Mouse (Mus musculus) myocyte (in vitro differentiated cells): Measurements from ENCODE around the gene Tes3-ps. TPM values are rescaled to one million over a fixed set of nuclear protein-coding genes. Genes with fewer than 3 reads are reported as not detected.

ENCODE experiments used
- H3K27me3 ChIP-seq: one replicate; pipeline ENCODE4 v1.6.1; 2011; ENCODE audit not compliant: control insufficient read depth, insufficient read depth, insufficient read length
- H3K36me3 ChIP-seq: one replicate; pipeline ENCODE4 v1.6.1; 2011; ENCODE audit not compliant: control insufficient read depth, insufficient read depth
- H3K4me2 ChIP-seq: one replicate; pipeline ENCODE4 v1.6.1; 2011; ENCODE audit warnings: low read depth, control low read depth
- H3K4me3 ChIP-seq: one replicate; pipeline ENCODE4 v1.5.1; 2011; ENCODE audit warnings: mild to moderate bottlenecking, control low read depth, moderate library complexity
- H3K79me2 ChIP-seq: one replicate; pipeline ENCODE4 v1.6.1; 2011; ENCODE audit not compliant: control insufficient read depth, insufficient read depth
- H3ac ChIP-seq: one replicate; pipeline ENCODE4 v1.6.1; 2011; ENCODE audit not compliant: control insufficient read depth, insufficient read length
- CEBPB ChIP-seq: IDR thresholded peaks from 2 replicates; pipeline ENCODE4 v1.6.1; 2011; ENCODE audit warnings: mild to moderate bottlenecking, moderate library complexity; ENCODE audit not compliant: poor library complexity, insufficient read depth, severe bottlenecking
- E2F4 ChIP-seq: IDR thresholded peaks from one replicate; pipeline ENCODE4 v1.6.1; 2011; ENCODE audit warnings: mild to moderate bottlenecking, control low read depth, moderate library complexity; ENCODE audit not compliant: insufficient read depth
- MAX ChIP-seq: IDR thresholded peaks from one replicate; pipeline ENCODE4 v1.6.1; 2011; ENCODE audit warnings: low read depth, mild to moderate bottlenecking, control low read depth
- MYOD1 ChIP-seq, 3 experiments: IDR thresholded peaks; one replicate each; pipeline ENCODE4 v1.6.1; 2011; ENCODE audit warnings: control low read depth in 2 of 3, low read depth in 2 of 3, mild to moderate bottlenecking in 2 of 3, moderate library complexity in 1 of 3; ENCODE audit not compliant: insufficient read length in 2 of 3, control insufficient read depth in 1 of 3
- MYOG ChIP-seq, 3 experiments: IDR thresholded peaks; one replicate each; pipeline ENCODE4 v1.6.1; 2011; ENCODE audit warnings: control low read depth in 2 of 3, low read depth in 2 of 3, mild to moderate bottlenecking in 2 of 3; ENCODE audit not compliant: insufficient read length in 2 of 3, control insufficient read depth in 1 of 3, insufficient read depth in 1 of 3
- POLR2A ChIP-seq: IDR thresholded peaks from one replicate; pipeline ENCODE4 v1.6.1; 2011; ENCODE audit warnings: low read depth, mild to moderate bottlenecking, control low read depth, moderate library complexity; ENCODE audit not compliant: insufficient read length
- POLR2AphosphoS2 ChIP-seq: IDR thresholded peaks from one replicate; pipeline ENCODE4 v1.6.1; 2011; ENCODE audit warnings: low read depth, control low read depth; ENCODE audit not compliant: insufficient read length
- REST ChIP-seq: IDR thresholded peaks from one replicate; pipeline ENCODE4 v1.6.1; 2011; ENCODE audit warnings: mild to moderate bottlenecking, control low read depth, moderate library complexity; ENCODE audit not compliant: insufficient read depth, insufficient read length
- SRF ChIP-seq: IDR thresholded peaks from one replicate; pipeline ENCODE4 v1.6.1; 2011; ENCODE audit warnings: low read depth; ENCODE audit not compliant: control insufficient read depth, insufficient read length
- TCF12 ChIP-seq: IDR thresholded peaks from one replicate; pipeline ENCODE4 v1.6.1; 2011; ENCODE audit warnings: mild to moderate bottlenecking, control low read depth; ENCODE audit not compliant: poor library complexity, insufficient read depth, severe bottlenecking
- TCF3 ChIP-seq: IDR thresholded peaks from one replicate; pipeline ENCODE4 v1.6.1; 2011; ENCODE audit warnings: low read depth, control low read depth; ENCODE audit not compliant: insufficient read length
- USF1 ChIP-seq: IDR thresholded peaks from one replicate; pipeline ENCODE4 v1.6.1; 2011; ENCODE audit warnings: low read depth, mild to moderate bottlenecking, control low read depth, moderate library complexity
- polyA plus RNA-seq: library from polyadenylated mRNA; unstranded; fragments of >200 nt; fragmentation: generic; extraction: Trizol; gene quantifications from one replicate; pipeline ENCODE4 v1.2.1, GENCODE M21; 2012; ENCODE audit warnings: missing spikeins

The Tes3-ps gene
- 0.61 TPM for polyA plus RNA-seq

GRCm38 (mm10) chr13:49492376-49493368 lies at the start of gene Tes3-ps:
TSS of gene Tes3-ps (plus strand) at chr13:49493318.
- Histone ChIP-seq H3K36me3 (no peaks in the 10 kb centered on the region), H3ac (no peak within 1 kb of the TSS), H3K27me3 (no peaks in the 10 kb centered on the region), H3K4me3 (no peak within 1 kb of the TSS), H3K79me2 (no peaks in the 10 kb centered on the region), H3K4me2 (peak within 1 kb of the TSS; percentile 67)
- TF ChIP-seq POLR2AphosphoS2, result no peak
- no peak for TF ChIP-seq POLR2A
- no peak for TF ChIP-seq MAX
- TF ChIP-seq REST, result no peak
- TF ChIP-seq USF1, result no peak
- peak in 2 of 3 experiments; percentile 59 to 61 for TF ChIP-seq MYOG (IDR thresholded peaks at IDR 0.05; ENCODE audit: control insufficient read depth in 1 of 3, insufficient read depth in 1 of 3, insufficient read length in 2 of 3, low read depth in 2 of 3)
- TF ChIP-seq CEBPB, result 0 out of 2 replicates have a peak, but pooled peaks have one; percentile 2
- TF ChIP-seq TCF3, result peak; percentile 9
- no peak for TF ChIP-seq SRF
- peak; percentile 82 to 92 (median 85) for TF ChIP-seq MYOD1 (IDR thresholded peaks at IDR 0.05; ENCODE audit: control insufficient read depth in 1 of 3, insufficient read length in 2 of 3, low read depth in 2 of 3)
- peak; percentile 47 for TF ChIP-seq TCF12

DNA sequence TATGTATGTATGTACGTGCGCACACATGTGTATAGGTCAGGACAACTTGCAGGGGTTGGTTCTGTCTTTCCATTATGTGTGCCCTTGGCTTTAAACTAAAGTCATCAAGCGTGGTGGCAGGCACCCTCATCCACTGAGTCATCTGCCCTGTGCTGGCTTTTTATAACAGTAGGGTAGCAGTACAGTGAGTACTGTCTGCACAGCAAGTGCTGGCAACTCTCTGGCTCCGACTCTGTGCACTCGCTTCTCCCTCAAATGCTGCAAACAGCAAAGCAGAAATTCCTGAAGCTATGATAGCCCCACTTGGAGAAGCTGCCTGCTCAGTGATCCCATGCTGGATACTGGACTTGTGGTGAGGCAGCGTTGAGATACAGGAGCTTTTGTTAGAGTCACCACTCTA lies 48.7 kb upstream of the Tes3-ps start:
- TF ChIP-seq MYOD1 (IDR thresholded peaks at IDR 0.05; ENCODE audit: control insufficient read depth in 1 of 3, insufficient read length in 2 of 3, low read depth in 2 of 3) (no peak), MYOG (IDR thresholded peaks at IDR 0.05; ENCODE audit: control insufficient read depth in 1 of 3, insufficient read depth in 1 of 3, insufficient read length in 2 of 3, low read depth in 2 of 3) (no peak), USF1 (no peak), SRF (no peak), POLR2A (no peak), TCF3 (no peak), E2F4 (no peak), MAX (no peak), CEBPB (no peak), TCF12 (no peak)
- Histone ChIP-seq H3K4me3 (no peak overlapping the region), H3K4me2 (no peak overlapping the region), H3K79me2 (no peaks in the 10 kb centered on the region), H3K36me3 (peaks cover 11% of the 10 kb centered on the region), H3ac (no peak overlapping the region), H3K27me3 (no peaks in the 10 kb centered on the region)

- no peaks in the 10 kb centered on the region for H3K79me2 ChIP-seq
- no peak overlapping the region for H3K4me3 ChIP-seq
- no peak overlapping the region for H3K4me2 ChIP-seq
- no peak overlapping the region for H3ac ChIP-seq
- TF ChIP-seq TCF12 (no peak), CEBPB (no peak), POLR2AphosphoS2 (no peak), MAX (no peak), MYOG (IDR thresholded peaks at IDR 0.05; ENCODE audit: control insufficient read depth in 1 of 3, insufficient read depth in 1 of 3, insufficient read length in 2 of 3, low read depth in 2 of 3) (no peak), POLR2A (no peak), TCF3 (no peak), MYOD1 (IDR thresholded peaks at IDR 0.05; ENCODE audit: control insufficient read depth in 1 of 3, insufficient read length in 2 of 3, low read depth in 2 of 3) (no peak), USF1 (no peak), E2F4 (no peak), REST (no peak), SRF (no peak)
- H3K27me3 ChIP-seq, result no peaks in the 10 kb centered on the region
- peaks cover 18% of the 10 kb centered on the region for H3K36me3 ChIP-seq
Observed at GRCm38 (mm10) chr13:49449318-49449749, 43.8 kb upstream of the Tes3-ps start.

DNA sequence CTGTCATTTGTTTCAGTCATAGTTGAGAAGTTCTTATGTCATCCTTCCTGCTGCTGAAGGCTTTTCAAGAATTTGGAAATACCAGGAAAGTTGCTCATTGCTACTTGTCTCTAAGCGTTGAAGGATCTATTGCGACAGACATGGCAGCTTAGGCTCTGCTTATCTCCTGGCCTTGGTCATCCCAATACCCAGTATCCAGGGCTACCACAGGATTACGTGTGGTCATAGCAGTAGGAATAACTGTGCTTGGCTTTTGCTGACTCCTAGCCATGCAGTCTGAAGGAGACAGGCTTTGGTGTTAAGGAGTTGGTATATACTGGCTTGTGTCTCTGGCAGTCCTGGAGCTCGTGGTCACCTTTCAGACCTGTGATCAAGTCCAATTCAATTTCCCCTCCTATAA lies 32.8 kb upstream of the Tes3-ps start:
- Histone ChIP-seq H3K4me2 (no peak overlapping the region), H3K79me2 (no peaks in the 10 kb centered on the region), H3K36me3 (peaks cover 40% of the 10 kb centered on the region), H3ac (no peak overlapping the region), H3K27me3 (no peaks in the 10 kb centered on the region), H3K4me3 (no peak overlapping the region)
- TF ChIP-seq TCF12 (no peak), USF1 (no peak), SRF (no peak), MYOG (IDR thresholded peaks at IDR 0.05; ENCODE audit: control insufficient read depth in 1 of 3, insufficient read depth in 1 of 3, insufficient read length in 2 of 3, low read depth in 2 of 3) (no peak), CEBPB (0 out of 2 replicates have a peak, but pooled peaks have one; percentile 43), MAX (no peak)
